Mouse (Mus musculus): ENCODE results near the gene Mybpc2. TPM values are rescaled to one million over a fixed set of nuclear protein-coding genes. Genes with fewer than 3 reads are reported as not detected.

The Mybpc2 gene
- polyA plus RNA-seq, 1 experiment from 2014 or later: 0.43 TPM

- peaks cover 8% of the 10 kb centered on the region for H3K4me1 ChIP-seq (ENCODE audit: control insufficient read depth, insufficient read depth, low read length)
- WGBS: under 1% methylated on average over 42 of the region's 42 CpGs
- H3K27ac ChIP-seq (ENCODE audit: low read length): no peak within 1 kb of the TSS; the same call in 1 of the 2 replicates
- no peaks in the 10 kb centered on the region; the same call in 1 of the 2 replicates for H3K36me3 ChIP-seq (ENCODE audit: control insufficient read depth, insufficient read depth, low read length)
- peak within 1 kb of the TSS; percentile 61 for H3K4me3 ChIP-seq (ENCODE audit: low read depth, low read length)
- H3K9ac ChIP-seq (replicated peaks; ENCODE audit: low read depth, low read length): peak within 1 kb of the TSS; percentile 45
- no peaks in the 10 kb centered on the region for H3K9me3 ChIP-seq (ENCODE audit: control insufficient read depth, low read depth, low read length)
- peak within 1 kb of the TSS; percentile 45 for H3K4me2 ChIP-seq (replicated peaks; ENCODE audit: low read depth, low read length)
- H3K27me3 ChIP-seq (ENCODE audit: control insufficient read depth, insufficient read depth, low read length): peaks cover 7% of the 10 kb centered on the region; the same call in 1 of the 2 replicates
- peak; percentile 96 for ATAC-seq (ENCODE audit: insufficient number of reproducible peaks, insufficient read depth, low FRiP score, low read depth)
These were observed 56.5 kb downstream of the Mybpc2 start, which contains the start of gene Josd2 for GRCm38 (mm10) chr7:44467811-44468411. TSS of gene Josd2 (plus strand) at chr7:44467980.

GRCm38 (mm10) chr7:44466888-44467311 lies 57.6 kb downstream of the Mybpc2 start:
- 81% methylated on average over 16 of the region's 16 CpGs for WGBS
- H3K4me3 ChIP-seq (ENCODE audit: low read depth, low read length): peak overlapping the region; percentile 61; the same call in 1 of the 2 replicates

GRCm38 (mm10) chr7:44466006-44466887 lies 58.2 kb downstream of the Mybpc2 start:
- Histone ChIP-seq H3K4me1 (ENCODE audit: control insufficient read depth, insufficient read depth, low read length) (peaks cover 8% of the 10 kb centered on the region), H3K27ac (ENCODE audit: low read length) (no peak overlapping the region), H3K9me3 (ENCODE audit: control insufficient read depth, low read depth, low read length) (no peaks in the 10 kb centered on the region), H3K4me3 (ENCODE audit: low read depth, low read length) (no peak overlapping the region), H3K4me2 (replicated peaks; ENCODE audit: low read depth, low read length) (no peak overlapping the region), H3K9ac (replicated peaks; ENCODE audit: low read depth, low read length) (no peak overlapping the region), H3K27me3 (ENCODE audit: control insufficient read depth, insufficient read depth, low read length) (peaks cover 24% of the 10 kb centered on the region), H3K36me3 (ENCODE audit: control insufficient read depth, insufficient read depth, low read length) (no peaks in the 10 kb centered on the region; the same call in 1 of the 2 replicates)
- 76% methylated on average over 10 of the region's 10 CpGs for WGBS
- no peak for ATAC-seq (ENCODE audit: insufficient number of reproducible peaks, insufficient read depth, low FRiP score, low read depth)

More at GRCm38 (mm10) chr7:44466888-44467311, 57.6 kb downstream of the Mybpc2 start:
- peaks cover 17% of the 10 kb centered on the region for H3K27me3 ChIP-seq (ENCODE audit: control insufficient read depth, insufficient read depth, low read length)
- peak overlapping the region; percentile 19; the same call in 1 of the 2 replicates for H3K4me2 ChIP-seq (replicated peaks; ENCODE audit: low read depth, low read length)
- ATAC-seq (ENCODE audit: insufficient number of reproducible peaks, insufficient read depth, low FRiP score, low read depth): no peak
- peaks cover 8% of the 10 kb centered on the region for H3K4me1 ChIP-seq (ENCODE audit: control insufficient read depth, insufficient read depth, low read length)
- H3K36me3 ChIP-seq (ENCODE audit: control insufficient read depth, insufficient read depth, low read length): no peaks in the 10 kb centered on the region; the same call in 1 of the 2 replicates
- H3K9me3 ChIP-seq (ENCODE audit: control insufficient read depth, low read depth, low read length): no peaks in the 10 kb centered on the region
- no peak overlapping the region for H3K27ac ChIP-seq (ENCODE audit: low read length)
- no peak overlapping the region for H3K9ac ChIP-seq (replicated peaks; ENCODE audit: low read depth, low read length)

- no peak within 1 kb of the TSS for H3K27ac ChIP-seq (ENCODE audit: low read length)
- 70% methylated on average over 2 of the region's 2 CpGs for WGBS
- H3K4me3 ChIP-seq (ENCODE audit: low read depth, low read length): no peak within 1 kb of the TSS
- no peak for ATAC-seq (ENCODE audit: insufficient number of reproducible peaks, insufficient read depth, low FRiP score, low read depth)
- no peaks in the 10 kb centered on the region for H3K9me3 ChIP-seq (ENCODE audit: control insufficient read depth, low read depth, low read length)
- H3K36me3 ChIP-seq (ENCODE audit: control insufficient read depth, insufficient read depth, low read length): no peaks in the 10 kb centered on the region; the same call in 1 of the 2 replicates
- H3K9ac ChIP-seq (replicated peaks; ENCODE audit: low read depth, low read length): no peak within 1 kb of the TSS
- peaks cover 32% of the 10 kb centered on the region for H3K27me3 ChIP-seq (ENCODE audit: control insufficient read depth, insufficient read depth, low read length)
- H3K4me1 ChIP-seq (ENCODE audit: control insufficient read depth, insufficient read depth, low read length): peaks cover 8% of the 10 kb centered on the region
- H3K4me2 ChIP-seq (replicated peaks; ENCODE audit: low read depth, low read length): no peak within 1 kb of the TSS
These were observed 59.3 kb downstream of the Mybpc2 start, which contains the start of gene Aspdh for GRCm38 (mm10) chr7:44465111-44465510. TSS of gene Aspdh (plus strand) at chr7:44465391.

- no peak for ATAC-seq (ENCODE audit: insufficient number of reproducible peaks, insufficient read depth, low FRiP score, low read depth)
- H3K4me1 ChIP-seq (ENCODE audit: control insufficient read depth, insufficient read depth, low read length): peaks cover 8% of the 10 kb centered on the region
- H3K27me3 ChIP-seq (ENCODE audit: control insufficient read depth, insufficient read depth, low read length): peaks cover 32% of the 10 kb centered on the region
- 32% methylated on average over 4 of the region's 4 CpGs for WGBS
- no peak overlapping the region for H3K4me2 ChIP-seq (replicated peaks; ENCODE audit: low read depth, low read length)
- no peak overlapping the region for H3K4me3 ChIP-seq (ENCODE audit: low read depth, low read length)
- H3K36me3 ChIP-seq (ENCODE audit: control insufficient read depth, insufficient read depth, low read length): no peaks in the 10 kb centered on the region; the same call in 1 of the 2 replicates
- H3K27ac ChIP-seq (ENCODE audit: low read length): no peak overlapping the region
- no peak overlapping the region for H3K9ac ChIP-seq (replicated peaks; ENCODE audit: low read depth, low read length)
- H3K9me3 ChIP-seq (ENCODE audit: control insufficient read depth, low read depth, low read length): no peaks in the 10 kb centered on the region
These were observed 59.9 kb downstream of the Mybpc2 start for GRCm38 (mm10) chr7:44464511-44464910.

- H3K9ac ChIP-seq (replicated peaks; ENCODE audit: low read depth, low read length): no peak overlapping the region
- peaks cover 32% of the 10 kb centered on the region for H3K27me3 ChIP-seq (ENCODE audit: control insufficient read depth, insufficient read depth, low read length)
- H3K4me3 ChIP-seq (ENCODE audit: low read depth, low read length): no peak overlapping the region
- ATAC-seq (ENCODE audit: insufficient number of reproducible peaks, insufficient read depth, low FRiP score, low read depth): no peak
- WGBS: 73% methylated on average over 10 of the region's 10 CpGs
- H3K4me1 ChIP-seq (ENCODE audit: control insufficient read depth, insufficient read depth, low read length): peaks cover 7% of the 10 kb centered on the region
- H3K4me2 ChIP-seq (replicated peaks; ENCODE audit: low read depth, low read length): no peak overlapping the region
- no peaks in the 10 kb centered on the region for H3K36me3 ChIP-seq (ENCODE audit: control insufficient read depth, insufficient read depth, low read length)
- H3K27ac ChIP-seq (ENCODE audit: low read length): no peak overlapping the region
- H3K9me3 ChIP-seq (ENCODE audit: control insufficient read depth, low read depth, low read length): no peaks in the 10 kb centered on the region
These were observed 60.8 kb downstream of the Mybpc2 start for GRCm38 (mm10) chr7:44463556-44464225.

- no peak for ATAC-seq (ENCODE audit: insufficient number of reproducible peaks, insufficient read depth, low FRiP score, low read depth)
- Histone ChIP-seq H3K4me2 (replicated peaks; ENCODE audit: low read depth, low read length) (no peak overlapping the region), H3K4me3 (ENCODE audit: low read depth, low read length) (no peak overlapping the region), H3K27ac (ENCODE audit: low read length) (no peak overlapping the region), H3K9me3 (ENCODE audit: control insufficient read depth, low read depth, low read length) (no peaks in the 10 kb centered on the region), H3K27me3 (ENCODE audit: control insufficient read depth, insufficient read depth, low read length) (peaks cover 32% of the 10 kb centered on the region), H3K36me3 (ENCODE audit: control insufficient read depth, insufficient read depth, low read length) (no peaks in the 10 kb centered on the region), H3K9ac (replicated peaks; ENCODE audit: low read depth, low read length) (no peak overlapping the region), H3K4me1 (ENCODE audit: control insufficient read depth, insufficient read depth, low read length) (peaks cover 4% of the 10 kb centered on the region; the same call in 1 of the 2 replicates)
- 26% methylated on average over 8 of the region's 8 CpGs for WGBS
These were observed 61.4 kb downstream of the Mybpc2 start for GRCm38 (mm10) chr7:44463056-44463425.
